10 mouse cellular contexts compared by ENCODE assay signal in the genomic region with DNA sequence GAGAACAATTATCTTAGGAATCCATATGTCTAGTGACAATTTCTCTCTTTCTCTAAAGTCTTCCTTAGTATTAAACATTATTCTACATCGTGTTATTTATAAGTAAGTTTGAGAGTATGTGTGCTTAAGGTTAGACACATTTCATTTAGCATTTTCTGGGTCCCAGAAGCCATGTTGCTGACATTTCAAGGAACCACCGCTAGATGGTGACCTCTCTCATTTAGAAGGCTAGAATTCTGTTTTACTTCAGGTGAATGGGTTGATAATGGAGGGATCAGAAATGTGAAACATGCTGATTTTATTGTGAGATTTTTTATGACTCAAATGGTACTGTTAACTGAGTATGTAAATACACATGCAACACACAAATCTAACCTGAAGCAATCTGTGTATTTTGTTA.
DNase-seq lines count a peak whose midpoint lies in the region; TF ChIP-seq lines count a peak whose summit lies in the region.
"Had no signal": no experiment of that assay in that cellular context is flagged by ENCODE, and none has a peak within 500 bp of the region (broad histone marks: within the 10 kb centered on the region; RNA-seq: fewer than 3 reads in every experiment).

No protein-coding gene starts in this region.

- DNase-seq in cerebellum, postnatal 14 days = peak; percentile 27 to 38
- DNase-seq in cerebellum, adult 11 months = no peak
- peak in 1 of 2 experiments; percentile 20 for DNase-seq in layer of hippocampus, adult 2 months (ENCODE audit: low spot score in 2 of 2)
- DNase-seq in layer of hippocampus, adult 11-12 months (ENCODE audit: low spot score) = no peak
- peak; percentile 66 for DNase-seq in 3T3-L1 (ENCODE audit: low read depth, low spot score)
- peak; percentile 48 for DNase-seq in brain, embryonic 14.5 days (ENCODE audit: low read depth)
- no peak for DNase-seq in ovary, postnatal 10 days (ENCODE audit: low spot score)
- no peak for DNase-seq in gastrocnemius, postnatal 4 days (ENCODE audit: low spot score in 2 of 2)

- H3K4me3 ChIP-seq in layer of hippocampus, adult 2 months = no peak overlapping the region
- H3K4me3 ChIP-seq: hindbrain, embryonic 12.5 days; limb, embryonic 13.5 days had no signal

- TF ChIP-seq CTCF in layer of hippocampus, adult 2 months (conservative IDR thresholded peaks at IDR 0.05) = peak; percentile 85
- TF ChIP-seq CTCF in brain, embryonic 14.5 days (IDR thresholded peaks at IDR 0.05; ENCODE audit: borderline replicate concordance, extremely low read depth, insufficient read depth, insufficient read length) = peak; percentile 47; the same call in 1 of the 2 replicates

- no peak for TF ChIP-seq POLR2A in brain, embryonic 14.5 days (IDR thresholded peaks at IDR 0.05; ENCODE audit: borderline replicate concordance, extremely low read depth, insufficient read depth, insufficient read length, poor library complexity, severe bottlenecking)

- no peak overlapping the region for H3K27ac ChIP-seq in layer of hippocampus, adult 2 months
- H3K27ac ChIP-seq: hindbrain, embryonic 12.5 days; limb, embryonic 13.5 days had no signal

Comparison
In these comparisons a context has a peak if more than half of its experiments do, and no peak if none do; other contexts are left out.
1. DNase-seq: peak in cerebellum, postnatal 14 days (2 of 2), 3T3-L1 (single experiment) and brain, embryonic 14.5 days (single experiment); none in cerebellum, adult 11 months (single experiment), layer of hippocampus, adult 11-12 months (single experiment), ovary, postnatal 10 days (single experiment) and gastrocnemius, postnatal 4 days (0 of 2).